Comparison of ENCODE assay signal across 8 mouse cellular contexts in genomic region chr11:94936045-94936444, GRCm38 (mm10). TPM values are rescaled to one million over a fixed set of nuclear protein-coding genes. Genes with fewer than 3 reads are reported as not detected.
DNase-seq lines count a peak whose midpoint lies in the region; ATAC-seq and TF ChIP-seq lines count a peak whose summit lies in the region.

Gene Col1a1 (plus strand): TSS chr11:94936224.

- H3K4me3 ChIP-seq in ES-Bruce4 (ENCODE audit: low read depth, low read length): peak within 1 kb of the TSS; percentile 68
- H3K4me3 ChIP-seq in intestine, embryonic 16.5 days (ENCODE audit: low read length): peak within 1 kb of the TSS; percentile 58
- peak within 1 kb of the TSS; percentile 61 for H3K4me3 ChIP-seq in small intestine, adult 2 months (ENCODE audit: low read depth, low read length)

- no peak within 1 kb of the TSS for H3K27ac ChIP-seq in ES-Bruce4 (ENCODE audit: insufficient read depth, low read length)
- peak within 1 kb of the TSS; percentile 94 for H3K27ac ChIP-seq in intestine, embryonic 16.5 days (ENCODE audit: low read length)
- H3K27ac ChIP-seq in small intestine, adult 2 months (ENCODE audit: insufficient read depth, low read depth, low read length): peak within 1 kb of the TSS; percentile 78

- H3K9ac ChIP-seq in ES-Bruce4 (ENCODE audit: low read depth, poor library complexity, severe bottlenecking): peak within 1 kb of the TSS; percentile 22
- peak within 1 kb of the TSS; percentile 77 for H3K9ac ChIP-seq in intestine, embryonic 16.5 days (ENCODE audit: low read depth, low read length)

- H3K9me3 ChIP-seq in ES-Bruce4 (replicated peaks; ENCODE audit: control insufficient read depth, insufficient read depth, low read length, poor library complexity, severe bottlenecking): no peaks in the 10 kb centered on the region
- H3K9me3 ChIP-seq in intestine, embryonic 16.5 days (ENCODE audit: control insufficient read depth, low read length): no peaks in the 10 kb centered on the region

- peak; percentile 53; the same call in 1 of the 2 replicates for ATAC-seq in intestine, embryonic 16.5 days

- H3K4me1 ChIP-seq in ES-Bruce4 (ENCODE audit: control insufficient read depth, insufficient read depth, low read length): peaks cover 2% of the 10 kb centered on the region
- peaks cover 24% of the 10 kb centered on the region for H3K4me1 ChIP-seq in intestine, embryonic 16.5 days (ENCODE audit: control insufficient read depth, insufficient read depth, low read length)
- peaks cover 6% of the 10 kb centered on the region for H3K4me1 ChIP-seq in small intestine, adult 2 months (ENCODE audit: control insufficient read depth, insufficient read depth, insufficient read length, low read length)

- peak within 1 kb of the TSS; percentile 45 for H3K4me2 ChIP-seq in intestine, embryonic 16.5 days (ENCODE audit: low read depth, low read length)

- no peaks in the 10 kb centered on the region; the same call in 1 of the 2 replicates for H3K27me3 ChIP-seq in ES-Bruce4 (ENCODE audit: control insufficient read depth, insufficient read depth, low read length, poor library complexity, severe bottlenecking)
- H3K27me3 ChIP-seq in intestine, embryonic 16.5 days (replicated peaks; ENCODE audit: control insufficient read depth, insufficient read depth, low read length): peaks cover 3% of the 10 kb centered on the region; the same call in 1 of the 2 replicates
- peaks cover 7% of the 10 kb centered on the region; the same call in 1 of the 2 replicates for H3K27me3 ChIP-seq in small intestine, adult 2 months (ENCODE audit: control insufficient read depth, insufficient read depth, low read length)

- 16% methylated on average over 19 of the region's 19 CpGs for WGBS in intestine, embryonic 16.5 days
- 31% methylated on average over 19 of the region's 19 CpGs for WGBS in small intestine, adult 2 months

- H3K36me3 ChIP-seq in ES-Bruce4 (ENCODE audit: control insufficient read depth, insufficient read depth, low read length, poor library complexity, severe bottlenecking): no peaks in the 10 kb centered on the region
- peaks cover 4% of the 10 kb centered on the region for H3K36me3 ChIP-seq in intestine, embryonic 16.5 days (ENCODE audit: control insufficient read depth, insufficient read depth, low read length)
- no peaks in the 10 kb centered on the region for H3K36me3 ChIP-seq in small intestine, adult 2 months (ENCODE audit: control insufficient read depth, insufficient read depth, low read length)

- no peak for TF ChIP-seq EP300 in ES-Bruce4 (IDR thresholded peaks at IDR 0.05; ENCODE audit: insufficient read depth, low read depth, low read length)

- peak; percentile 18 for DNase-seq in adrenal gland, postnatal 25 days
- peak; percentile 89 to 90 for DNase-seq in gastrocnemius, postnatal 4 days (ENCODE audit: low spot score in 2 of 2)
- peak; percentile 66 to 75 for DNase-seq in lung, adult 18-20 months
- DNase-seq in thymus, adult 18-20 months: no peak
- no peak for DNase-seq in thymus, postnatal 10 days (ENCODE audit: low spot score in 2 of 2)

- no peak for TF ChIP-seq POLR2A in ES-Bruce4 (IDR thresholded peaks at IDR 0.05; ENCODE audit: insufficient read depth, low read length)
- peak; percentile 76 for TF ChIP-seq POLR2A in small intestine, adult 2 months (IDR thresholded peaks at IDR 0.05; ENCODE audit: low read depth, low read length)

- TF ChIP-seq CTCF in ES-Bruce4 (IDR thresholded peaks at IDR 0.05; ENCODE audit: low read depth, low read length): no peak
- TF ChIP-seq CTCF in small intestine, adult 2 months (IDR thresholded peaks at IDR 0.05; ENCODE audit: extremely low read depth, insufficient read length, insufficient replicate concordance, low read depth, low read length): no peak

RNA-seq across cellular contexts. Expression of gene Col1a1, which starts in this region (rescaled TPM):
- polyA plus RNA-seq in ES-Bruce4 (2011; ENCODE audit: insufficient read depth, insufficient read length, low read depth, missing spikeins): 17.1 and 18.1 TPM in 2 replicates
- 74.0 and 116 TPM in 2 replicates for total RNA-seq in adrenal gland, postnatal 25 days (2021)
- total RNA-seq in gastrocnemius, postnatal 4 days (2021): 1,000 to 10,000 TPM; 5,652 to 6,690 TPM
- polyA plus RNA-seq in intestine, embryonic 16.5 days (2015; fragmentation: Nextera tagmentation; extraction: Ambion mirVana): 890 and 1,013 TPM in 2 replicates
- 49.0 and 51.1 TPM in 2 replicates for polyA plus RNA-seq in small intestine, adult 2 months (2012; rRNA removed)

Comparison
In these comparisons a context has a peak if more than half of its experiments do, and no peak if none do; other contexts are left out.
1. RNA of gene Col1a1 (total RNA-seq): 5,652 to 6,690 TPM in gastrocnemius, postnatal 4 days; 74.0 to 116 TPM in adrenal gland, postnatal 25 days; every median in the first group is over 10 times any median in the second.
2. RNA of gene Col1a1 (polyA plus RNA-seq): 890 to 1,013 TPM in intestine, embryonic 16.5 days; 49.0 to 51.1 TPM in small intestine, adult 2 months and 17.1 to 18.1 TPM in ES-Bruce4; every median in the first group is over 10 times any median in the second.
3. DNase-seq: peak in adrenal gland, postnatal 25 days (single experiment), gastrocnemius, postnatal 4 days (2 of 2) and lung, adult 18-20 months (2 of 2); none in thymus, adult 18-20 months (0 of 2) and thymus, postnatal 10 days (0 of 2).
4. Peak in every context shown above with its lines, with median percentiles within 50 percentile points of each other: H3K4me3 ChIP-seq.